Mouse (Mus musculus) left cerebral cortex, adult 2 months (tissue): Measurements from ENCODE around the gene Itga3. TPM values are rescaled to one million over a fixed set of nuclear protein-coding genes. Genes with fewer than 3 reads are reported as not detected.

Experiments
- DNase-seq, 2 experiments: peaks; one replicate each; pipeline ENCODE4 v3.0.0; 2021 to 2022; ENCODE audit warnings: low spot score in 2 of 2, mixed read lengths in 1 of 2; ENCODE audit errors: extremely low spot score in 1 of 2
- H3K27ac ChIP-seq: fragments of 200-600 bp; 2 replicates; pipeline ENCODE4 v1.8.1; 2022
- H3K4me3 ChIP-seq: fragments of 200-600 bp; 2 replicates; pipeline ENCODE4 v1.8.1; 2022
- CTCF ChIP-seq: fragments of 200-600 bp; IDR thresholded peaks from 2 replicates; pipeline ENCODE4 v1.8.1; 2022; ENCODE audit warnings: antibody characterized with exemption, mild to moderate bottlenecking, moderate library complexity
- intact Hi-C: fragments of 180-260 bp; cut with DNase I; formaldehyde crosslinking; loops from one replicate; pipeline ENCODE4 v1.15.1; 2025
- total RNA-seq, 2 experiments: library from RNA; stranded (reverse); gene quantifications; 2 replicates each; pipeline ENCODE4 v1.2.3; 2021

Gene Itga3
- total RNA-seq, 2 experiments from 2014 or later, result 17.4 to 17.8 TPM

- no peak for DNase-seq
- no peak for TF ChIP-seq CTCF
- 0 out of 2 replicates have a peak overlapping the region, but pooled peaks have one; percentile 19 for H3K27ac ChIP-seq
- intact Hi-C loops, result no loop called here
- no peak overlapping the region for H3K4me3 ChIP-seq
Measured at GRCm38 (mm10) chr11:95037306-95037705, 39.3 kb downstream of the Itga3 start.

DNA sequence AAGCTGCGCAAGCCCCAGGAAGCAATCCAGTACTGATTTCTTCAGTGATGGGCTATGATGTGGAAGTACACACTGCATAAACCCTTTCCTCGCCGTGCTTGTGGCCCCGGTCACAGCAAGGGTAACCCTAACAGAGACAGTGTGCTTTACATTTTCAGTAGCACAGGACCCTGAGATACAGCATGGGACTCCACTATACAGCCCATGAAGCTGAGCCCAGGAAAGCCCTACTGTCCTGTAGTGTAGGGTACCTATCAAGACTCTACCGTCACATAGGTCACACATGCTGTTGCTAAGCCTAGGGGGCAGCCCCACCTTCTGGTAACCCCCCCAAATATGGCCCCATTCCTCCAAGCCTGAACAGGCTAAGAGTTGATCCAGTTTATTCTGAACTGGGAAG, 40.1 kb downstream of the Itga3 start:
- intact Hi-C loops, result no loop called here
- Histone ChIP-seq H3K4me3 (no peak overlapping the region), H3K27ac (no peak overlapping the region)
- TF ChIP-seq CTCF, result no peak
- DNase-seq, result no peak

DNA sequence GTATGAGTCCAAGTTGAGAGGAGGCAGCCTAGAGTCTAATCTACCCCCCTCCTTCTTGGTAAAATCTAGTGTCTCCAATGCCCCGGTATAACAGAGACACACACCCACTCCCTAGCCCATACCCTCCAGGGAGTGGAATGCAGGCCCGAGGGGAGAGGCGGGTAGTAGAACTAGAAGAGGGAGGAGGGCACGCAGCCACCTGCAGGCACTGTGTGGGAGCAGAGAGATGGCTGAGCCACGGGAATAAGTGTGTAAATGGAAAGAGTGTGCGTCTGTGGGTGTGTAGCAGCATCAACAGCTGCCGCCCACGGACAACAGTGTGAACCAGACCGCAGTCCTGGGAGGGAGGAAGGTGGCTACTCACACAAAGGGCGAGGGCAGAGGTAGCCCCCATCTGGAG, 41.7 kb downstream of the Itga3 start:
- no peak for TF ChIP-seq CTCF
- H3K27ac ChIP-seq, result no peak overlapping the region
- peak; percentile 56 to 59 for DNase-seq
- intact Hi-C loops, result no loop called here
- H3K4me3 ChIP-seq, result no peak overlapping the region

GRCm38 (mm10) chr11:95033617-95034016, 43.0 kb downstream of the Itga3 start:
- intact Hi-C loops, result no loop called here
- H3K4me3 ChIP-seq, result no peak overlapping the region
- H3K27ac ChIP-seq, result no peak overlapping the region
- DNase-seq, result no peak
- no peak for TF ChIP-seq CTCF

DNA sequence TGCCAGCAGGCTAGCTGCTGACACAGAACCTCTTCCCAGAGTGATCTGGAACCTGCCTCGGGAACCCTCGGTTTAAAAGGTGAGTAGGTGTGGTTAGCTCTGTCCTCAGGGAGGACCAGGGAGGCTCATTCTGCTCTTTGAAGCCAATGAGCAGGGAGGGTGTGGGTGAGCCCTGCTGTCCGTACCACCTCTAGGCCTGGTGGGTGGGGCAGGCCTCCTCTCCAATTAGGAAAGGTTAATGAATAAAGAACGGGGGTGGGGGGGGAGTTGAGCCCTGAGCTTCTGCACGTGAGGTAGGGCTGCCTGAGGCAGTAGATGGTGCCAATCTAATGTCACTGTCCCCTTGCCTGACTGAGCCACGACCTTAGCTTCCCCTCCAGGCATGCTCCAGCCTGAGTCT, 43.7 kb downstream of the Itga3 start:
- no peak for DNase-seq
- no peak overlapping the region for H3K4me3 ChIP-seq
- TF ChIP-seq CTCF, result no peak
- no peak overlapping the region for H3K27ac ChIP-seq
- intact Hi-C loops, result no loop called here

GRCm38 (mm10) chr11:95027850-95028470, 48.6 kb downstream of the Itga3 start:
- no peak for TF ChIP-seq CTCF
- DNase-seq, result no peak
- Histone ChIP-seq H3K27ac (no peak overlapping the region), H3K4me3 (no peak overlapping the region)
- intact Hi-C loops, result no loop called here

GRCm38 (mm10) chr11:95026849-95027248, 49.8 kb downstream of the Itga3 start:
- no peak overlapping the region for H3K27ac ChIP-seq
- no peak for DNase-seq
- TF ChIP-seq CTCF, result no peak
- intact Hi-C loops, result no loop called here
- H3K4me3 ChIP-seq, result no peak overlapping the region

- intact Hi-C loops, result no loop called here
- DNase-seq, result no peak
- no peak overlapping the region for H3K27ac ChIP-seq
- H3K4me3 ChIP-seq, result no peak overlapping the region
- TF ChIP-seq CTCF, result no peak
Measured at GRCm38 (mm10) chr11:95026090-95026542, 50.5 kb downstream of the Itga3 start.

- no peak overlapping the region for H3K4me3 ChIP-seq
- intact Hi-C loops, result no loop called here
- no peak for DNase-seq
- no peak for TF ChIP-seq CTCF
- no peak overlapping the region for H3K27ac ChIP-seq
Measured at GRCm38 (mm10) chr11:95025227-95026012, 51.2 kb downstream of the Itga3 start.

- H3K27ac ChIP-seq, result peak overlapping the region; percentile 38; the same call in 1 of the 2 replicates
- no peak for TF ChIP-seq CTCF
- peak; percentile 50 to 52 for DNase-seq
- H3K4me3 ChIP-seq, result no peak overlapping the region
- intact Hi-C loops, result no loop called here
Measured at GRCm38 (mm10) chr11:95024439-95025184, 52.0 kb downstream of the Itga3 start.

DNA sequence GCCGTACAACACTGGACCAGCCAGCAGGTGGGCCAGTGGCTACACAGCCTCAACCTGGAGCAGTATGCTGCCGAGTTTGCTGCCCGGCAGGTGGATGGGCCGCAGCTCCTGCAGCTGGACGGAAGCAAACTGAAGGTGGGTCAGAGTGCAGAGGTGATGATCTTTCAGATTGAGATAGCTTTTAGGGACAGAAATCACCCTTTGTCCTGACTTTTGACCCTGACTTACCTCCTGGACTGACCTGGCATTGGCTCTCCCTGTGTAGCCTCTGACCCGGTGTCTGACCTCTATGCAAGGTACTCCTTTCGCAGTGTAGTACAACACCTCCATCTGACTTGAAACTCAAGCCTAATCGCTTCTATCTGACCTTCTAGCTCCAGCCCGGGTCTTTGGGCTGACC, 53.1 kb downstream of the Itga3 start:
- H3K27ac ChIP-seq, result no peak overlapping the region
- intact Hi-C loops, result no loop called here
- H3K4me3 ChIP-seq, result no peak overlapping the region
- DNase-seq, result no peak
- no peak for TF ChIP-seq CTCF

- intact Hi-C loops, result no loop called here
- Histone ChIP-seq H3K4me3 (no peak overlapping the region), H3K27ac (no peak overlapping the region)
- peak; percentile 47 for TF ChIP-seq CTCF
- no peak for DNase-seq
Measured at GRCm38 (mm10) chr11:95022237-95022992, 54.2 kb downstream of the Itga3 start.
